Mouse (Mus musculus): ENCODE results near the gene Tmigd3. TPM values are rescaled to one million over a fixed set of nuclear protein-coding genes. Genes with fewer than 3 reads are reported as not detected.

The Tmigd3 gene
- polyA plus RNA-seq, 1 experiment = 0.52 TPM

- no peak for DNase-seq
- TF ChIP-seq POLR2A (IDR thresholded peaks at IDR 0.05; ENCODE audit: borderline replicate concordance, insufficient read depth, low read length) (no peak), CTCF (IDR thresholded peaks at IDR 0.05; ENCODE audit: borderline replicate concordance, insufficient read depth, low read depth, low read length) (no peak)
- 79% methylated on average over 1 of the region's 1 CpGs for WGBS
These were observed 6.6 kb upstream of the Tmigd3 start for GRCm38 (mm10) chr3:105864123-105864522.

GRCm38 (mm10) chr3:105865122-105865521 is 5.6 kb upstream of the Tmigd3 start:
- Histone ChIP-seq H3K27me3 (ENCODE audit: control insufficient read depth, insufficient read depth, low read length) (no peaks in the 10 kb centered on the region), H3K27ac (ENCODE audit: insufficient read depth, low read length) (no peak overlapping the region), H3K4me1 (ENCODE audit: control insufficient read depth, insufficient read depth, low read length) (no peaks in the 10 kb centered on the region), H3K4me3 (replicated peaks; ENCODE audit: insufficient read depth, low read depth, low read length) (no peak overlapping the region)
- TF ChIP-seq POLR2A (IDR thresholded peaks at IDR 0.05; ENCODE audit: borderline replicate concordance, insufficient read depth, low read length) (no peak), CTCF (IDR thresholded peaks at IDR 0.05; ENCODE audit: borderline replicate concordance, insufficient read depth, low read depth, low read length) (no peak)
- WGBS = 21% methylated on average over 9 of the region's 9 CpGs
- DNase-seq = no peak

More at GRCm38 (mm10) chr3:105864123-105864522, 6.6 kb upstream of the Tmigd3 start:
- Histone ChIP-seq H3K4me3 (replicated peaks; ENCODE audit: insufficient read depth, low read depth, low read length) (no peak overlapping the region), H3K27me3 (ENCODE audit: control insufficient read depth, insufficient read depth, low read length) (no peaks in the 10 kb centered on the region), H3K27ac (ENCODE audit: insufficient read depth, low read length) (no peak overlapping the region), H3K4me1 (ENCODE audit: control insufficient read depth, insufficient read depth, low read length) (no peaks in the 10 kb centered on the region)

- H3K4me3 ChIP-seq (replicated peaks; ENCODE audit: insufficient read depth, low read depth, low read length) = no peak overlapping the region
- 23% methylated on average over 2 of the region's 2 CpGs for WGBS
- DNase-seq = no peak
- H3K4me1 ChIP-seq (ENCODE audit: control insufficient read depth, insufficient read depth, low read length) = no peaks in the 10 kb centered on the region
- no peak overlapping the region for H3K27ac ChIP-seq (ENCODE audit: insufficient read depth, low read length)
- TF ChIP-seq POLR2A (IDR thresholded peaks at IDR 0.05; ENCODE audit: borderline replicate concordance, insufficient read depth, low read length) = no peak
- TF ChIP-seq CTCF (IDR thresholded peaks at IDR 0.05; ENCODE audit: borderline replicate concordance, insufficient read depth, low read depth, low read length) = no peak
- H3K27me3 ChIP-seq (ENCODE audit: control insufficient read depth, insufficient read depth, low read length) = no peaks in the 10 kb centered on the region
These were observed 2.6 kb upstream of the Tmigd3 start for GRCm38 (mm10) chr3:105868135-105868534.

GRCm38 (mm10) chr3:105872034-105872433 is 1.3 kb downstream of the Tmigd3 start:
- no peak overlapping the region for H3K27ac ChIP-seq (ENCODE audit: insufficient read depth, low read length)
- no peaks in the 10 kb centered on the region for H3K4me1 ChIP-seq (ENCODE audit: control insufficient read depth, insufficient read depth, low read length)
- H3K27me3 ChIP-seq (ENCODE audit: control insufficient read depth, insufficient read depth, low read length) = no peaks in the 10 kb centered on the region
- no peak overlapping the region for H3K4me3 ChIP-seq (replicated peaks; ENCODE audit: insufficient read depth, low read depth, low read length)
- 9% methylated on average over 6 of the region's 6 CpGs for WGBS
- DNase-seq = no peak
- TF ChIP-seq POLR2A (IDR thresholded peaks at IDR 0.05; ENCODE audit: borderline replicate concordance, insufficient read depth, low read length) = no peak
- TF ChIP-seq CTCF (IDR thresholded peaks at IDR 0.05; ENCODE audit: borderline replicate concordance, insufficient read depth, low read depth, low read length) = no peak

- WGBS = 36% methylated on average over 3 of the region's 3 CpGs
- Histone ChIP-seq H3K27ac (ENCODE audit: insufficient read depth, low read length) (no peak overlapping the region), H3K27me3 (ENCODE audit: control insufficient read depth, insufficient read depth, low read length) (no peaks in the 10 kb centered on the region), H3K4me1 (ENCODE audit: control insufficient read depth, insufficient read depth, low read length) (no peaks in the 10 kb centered on the region), H3K4me3 (replicated peaks; ENCODE audit: insufficient read depth, low read depth, low read length) (no peak overlapping the region)
- DNase-seq = no peak
- TF ChIP-seq CTCF (IDR thresholded peaks at IDR 0.05; ENCODE audit: borderline replicate concordance, insufficient read depth, low read depth, low read length) (no peak), POLR2A (IDR thresholded peaks at IDR 0.05; ENCODE audit: borderline replicate concordance, insufficient read depth, low read length) (no peak)
These were observed 1.9 kb downstream of the Tmigd3 start for GRCm38 (mm10) chr3:105872579-105872978.

GRCm38 (mm10) chr3:105873451-105874445 is 3.0 kb downstream of the Tmigd3 start:
- H3K27ac ChIP-seq (ENCODE audit: insufficient read depth, low read length) = no peak overlapping the region
- TF ChIP-seq CTCF (IDR thresholded peaks at IDR 0.05; ENCODE audit: borderline replicate concordance, insufficient read depth, low read depth, low read length) = no peak
- TF ChIP-seq POLR2A (IDR thresholded peaks at IDR 0.05; ENCODE audit: borderline replicate concordance, insufficient read depth, low read length) = no peak
- no peaks in the 10 kb centered on the region for H3K27me3 ChIP-seq (ENCODE audit: control insufficient read depth, insufficient read depth, low read length)
- no peaks in the 10 kb centered on the region for H3K4me1 ChIP-seq (ENCODE audit: control insufficient read depth, insufficient read depth, low read length)
- no peak overlapping the region for H3K4me3 ChIP-seq (replicated peaks; ENCODE audit: insufficient read depth, low read depth, low read length)
- no peak for DNase-seq
- 88% methylated on average over 6 of the region's 6 CpGs for WGBS

- Histone ChIP-seq H3K4me3 (replicated peaks; ENCODE audit: insufficient read depth, low read depth, low read length) (no peak overlapping the region), H3K27ac (ENCODE audit: insufficient read depth, low read length) (no peak overlapping the region), H3K27me3 (ENCODE audit: control insufficient read depth, insufficient read depth, low read length) (no peaks in the 10 kb centered on the region), H3K4me1 (ENCODE audit: control insufficient read depth, insufficient read depth, low read length) (no peaks in the 10 kb centered on the region)
- 34% methylated on average over 5 of the region's 5 CpGs for WGBS
- TF ChIP-seq POLR2A (IDR thresholded peaks at IDR 0.05; ENCODE audit: borderline replicate concordance, insufficient read depth, low read length) (no peak), CTCF (IDR thresholded peaks at IDR 0.05; ENCODE audit: borderline replicate concordance, insufficient read depth, low read depth, low read length) (no peak)
- no peak for DNase-seq
These were observed 5.3 kb downstream of the Tmigd3 start for GRCm38 (mm10) chr3:105876022-105876421.

Data from cerebellum, adult 2 months (tissue).